24 mouse cellular contexts compared by ENCODE assay signal in genomic region chr4:103512901-103513300, GRCm38 (mm10).
DNase-seq lines count a peak whose midpoint lies in the region; ATAC-seq and TF ChIP-seq lines count a peak whose summit lies in the region.
"Had no signal": no experiment of that assay in that cellular context is flagged by ENCODE, and none has a peak within 500 bp of the region (broad histone marks: within the 10 kb centered on the region; RNA-seq: fewer than 3 reads in every experiment).

No protein-coding gene starts in this region.

- no peak for ATAC-seq in midbrain, postnatal 0 days (ENCODE audit: low FRiP score)
- no peak for ATAC-seq in midbrain, embryonic 14.5 days (ENCODE audit: low FRiP score, low TSS enrichment)
- ATAC-seq: forebrain, embryonic 13.5 days; forebrain, embryonic 16.5 days; Patski had no signal

- H3K4me1 ChIP-seq in kidney, adult 2 months (ENCODE audit: control insufficient read depth, insufficient read depth, low read length): no peaks in the 10 kb centered on the region
- H3K4me1 ChIP-seq in midbrain, postnatal 0 days (ENCODE audit: insufficient read depth, low read length): no peaks in the 10 kb centered on the region
- no peaks in the 10 kb centered on the region for H3K4me1 ChIP-seq in midbrain, embryonic 14.5 days (ENCODE audit: control insufficient read depth, insufficient read depth, low read length)
- H3K4me1 ChIP-seq: forebrain, embryonic 13.5 days; hindbrain, embryonic 10.5 days had no signal

- no peaks in the 10 kb centered on the region for H3K27me3 ChIP-seq in kidney, adult 2 months (replicated peaks; ENCODE audit: control insufficient read depth, insufficient read depth, low read length)
- no peaks in the 10 kb centered on the region for H3K27me3 ChIP-seq in midbrain, postnatal 0 days (ENCODE audit: insufficient read depth, low read length)
- no peaks in the 10 kb centered on the region for H3K27me3 ChIP-seq in midbrain, embryonic 14.5 days (ENCODE audit: control insufficient read depth, insufficient read depth, low read length)
- H3K27me3 ChIP-seq: CH12.LX; forebrain, embryonic 13.5 days; Patski had no signal

- no peak for TF ChIP-seq CTCF in kidney, adult 2 months (conservative IDR thresholded peaks at IDR 0.05; ENCODE audit: insufficient read depth, insufficient read length, low read depth, low read length)
- TF ChIP-seq CTCF in midbrain, postnatal 0 days (IDR thresholded peaks at IDR 0.05): no peak

- H3K4me3 ChIP-seq in kidney, adult 2 months (ENCODE audit: insufficient read depth, low read depth, low read length): no peak overlapping the region
- no peak overlapping the region for H3K4me3 ChIP-seq in midbrain, postnatal 0 days (ENCODE audit: low read depth, low read length)
- H3K4me3 ChIP-seq in midbrain, embryonic 14.5 days (replicated peaks; ENCODE audit: low read depth, low read length): no peak overlapping the region
- H3K4me3 ChIP-seq: forebrain, embryonic 10.5 days; forebrain, embryonic 13.5 days; hindbrain, embryonic 10.5 days had no signal

- DNase-seq in cerebellum, postnatal 14 days: peak; percentile 32 to 43
- no peak for DNase-seq in cerebellum, postnatal 4 days (ENCODE audit: low spot score in 2 of 2)
- peak; percentile 2 for DNase-seq in kidney, adult 2 months
- DNase-seq in kidney, postnatal 4 days: no peak
- DNase-seq in midbrain, postnatal 0 days (ENCODE audit: low spot score): peak; percentile 17
- DNase-seq in midbrain, embryonic 14.5 days: no peak
- DNase-seq in urinary bladder, postnatal 10 days (ENCODE audit: low spot score): no peak
- DNase-seq: adrenal gland, adult 2 months; adrenal gland, postnatal 14 days; B cell, adult 2 months; cerebellum, adult 11-12 months; cerebellum, adult 8-10 months; gastrocnemius, postnatal 10 days; gastrocnemius, postnatal 36 days; heart, postnatal 36 days had no signal

- no peaks in the 10 kb centered on the region for H3K9me3 ChIP-seq in midbrain, postnatal 0 days (ENCODE audit: low read length)
- H3K9me3 ChIP-seq in midbrain, embryonic 14.5 days (ENCODE audit: control insufficient read depth, low read length): no peaks in the 10 kb centered on the region
- H3K9me3 ChIP-seq: forebrain, embryonic 10.5 days; forebrain, embryonic 13.5 days; hindbrain, embryonic 10.5 days had no signal

- H3K27ac ChIP-seq in kidney, adult 2 months (ENCODE audit: insufficient read depth, low read depth, low read length): no peak overlapping the region
- H3K27ac ChIP-seq in midbrain, postnatal 0 days (ENCODE audit: low read depth, low read length): no peak overlapping the region
- H3K27ac ChIP-seq in midbrain, embryonic 14.5 days (replicated peaks; ENCODE audit: low read depth, low read length): no peak overlapping the region
- H3K27ac ChIP-seq: forebrain, embryonic 10.5 days; forebrain, embryonic 13.5 days; hindbrain, embryonic 10.5 days; hindbrain, embryonic 14.5 days had no signal

- no peak overlapping the region for H3K9ac ChIP-seq in midbrain, postnatal 0 days (replicated peaks; ENCODE audit: low read length, poor library complexity, severe bottlenecking)
- no peak overlapping the region for H3K9ac ChIP-seq in midbrain, embryonic 14.5 days (replicated peaks; ENCODE audit: low read length)
- H3K9ac ChIP-seq: forebrain, embryonic 13.5 days; hindbrain, embryonic 14.5 days had no signal

- TF ChIP-seq POLR2A in kidney, adult 2 months (IDR thresholded peaks at IDR 0.05; ENCODE audit: low read depth, low read length): no peak

- WGBS in kidney, adult 2 months: 71% methylated on average over 1 of the region's 1 CpGs
- WGBS in midbrain, postnatal 0 days: 59% methylated on average over 1 of the region's 1 CpGs
- WGBS in midbrain, embryonic 14.5 days: 69% methylated on average over 1 of the region's 1 CpGs

- H3K4me2 ChIP-seq in midbrain, postnatal 0 days (ENCODE audit: low read depth, low read length, poor library complexity, severe bottlenecking): no peak overlapping the region
- H3K4me2 ChIP-seq in midbrain, embryonic 14.5 days (ENCODE audit: low read length): no peak overlapping the region
- H3K4me2 ChIP-seq: forebrain, embryonic 13.5 days; heart, embryonic 11.5 days; hindbrain, embryonic 14.5 days had no signal

- H3K36me3 ChIP-seq in kidney, adult 2 months (ENCODE audit: control insufficient read depth, insufficient read depth, low read length): no peaks in the 10 kb centered on the region
- H3K36me3 ChIP-seq in midbrain, postnatal 0 days (ENCODE audit: insufficient read depth, low read length): no peaks in the 10 kb centered on the region
- no peaks in the 10 kb centered on the region for H3K36me3 ChIP-seq in midbrain, embryonic 14.5 days (ENCODE audit: control insufficient read depth, insufficient read depth, low read length)
- H3K36me3 ChIP-seq: forebrain, embryonic 10.5 days; G1E; hindbrain, embryonic 10.5 days had no signal

Comparison
In these comparisons a context has a peak if more than half of its experiments do, and no peak if none do; other contexts are left out.
1. DNase-seq: peak in cerebellum, postnatal 14 days (2 of 2), kidney, adult 2 months (single experiment) and midbrain, postnatal 0 days (single experiment); none in cerebellum, postnatal 4 days (0 of 2), kidney, postnatal 4 days (0 of 2), midbrain, embryonic 14.5 days (single experiment) and urinary bladder, postnatal 10 days (single experiment).